Mouse (Mus musculus): ENCODE data around the gene Ormdl2.

Ormdl2 gene

GRCm38 (mm10) chr10:128805092-128806000, 16.1 kb downstream of the Ormdl2 start:
- in situ Hi-C loops (cut with MboI; ENCODE audit: low pct_unique_long_range_greater_than_20kb in 1 of 2, low sequenced_read_pairs in 2 of 2, unreplicated experiment in 1 of 2), result no loop called here

GRCm38 (mm10) chr10:128804271-128805091, 17.0 kb downstream of the Ormdl2 start, which contains the start of gene Tmem198b:
Gene Tmem198b (minus strand): TSS chr10:128804370.
- in situ Hi-C loops (cut with MboI; ENCODE audit: low pct_unique_long_range_greater_than_20kb in 1 of 2, low sequenced_read_pairs in 2 of 2, unreplicated experiment in 1 of 2), result no loop called here

GRCm38 (mm10) chr10:128803771-128804270, 17.6 kb downstream of the Ormdl2 start, which contains the start of gene Dnajc14:
Gene Dnajc14 (plus strand): TSS chr10:128804062.
- in situ Hi-C loops (cut with MboI; ENCODE audit: low pct_unique_long_range_greater_than_20kb in 1 of 2, low sequenced_read_pairs in 2 of 2, unreplicated experiment in 1 of 2), result no loop called here

- in situ Hi-C loops (cut with MboI; ENCODE audit: low pct_unique_long_range_greater_than_20kb in 1 of 2, low sequenced_read_pairs in 2 of 2, unreplicated experiment in 1 of 2), result no loop called here
Observed at GRCm38 (mm10) chr10:128803361-128803760, 18.1 kb downstream of the Ormdl2 start.

GRCm38 (mm10) chr10:128802956-128803355, 18.5 kb downstream of the Ormdl2 start:
- in situ Hi-C loops (cut with MboI; ENCODE audit: low pct_unique_long_range_greater_than_20kb in 1 of 2, low sequenced_read_pairs in 2 of 2, unreplicated experiment in 1 of 2), result no loop called here

- in situ Hi-C loops (cut with MboI; ENCODE audit: low pct_unique_long_range_greater_than_20kb in 1 of 2, low sequenced_read_pairs in 2 of 2, unreplicated experiment in 1 of 2), result no loop called here
Observed at GRCm38 (mm10) chr10:128801981-128802495, 19.4 kb downstream of the Ormdl2 start.

- in situ Hi-C loops (cut with MboI; ENCODE audit: low pct_unique_long_range_greater_than_20kb in 1 of 2, low sequenced_read_pairs in 2 of 2, unreplicated experiment in 1 of 2), result no loop called here
Observed at GRCm38 (mm10) chr10:128798676-128799075, 22.8 kb downstream of the Ormdl2 start.

- in situ Hi-C loops (cut with MboI; ENCODE audit: low pct_unique_long_range_greater_than_20kb in 1 of 2, low sequenced_read_pairs in 2 of 2, unreplicated experiment in 1 of 2), result no loop called here
Observed at GRCm38 (mm10) chr10:128795581-128795980, 25.9 kb downstream of the Ormdl2 start.

- in situ Hi-C loops (cut with MboI; ENCODE audit: low pct_unique_long_range_greater_than_20kb in 1 of 2, low sequenced_read_pairs in 2 of 2, unreplicated experiment in 1 of 2), result no loop called here
Observed at GRCm38 (mm10) chr10:128794391-128794790, 27.1 kb downstream of the Ormdl2 start.

- in situ Hi-C loops (cut with MboI; ENCODE audit: low pct_unique_long_range_greater_than_20kb in 1 of 2, low sequenced_read_pairs in 2 of 2, unreplicated experiment in 1 of 2), result no loop called here
Observed at GRCm38 (mm10) chr10:128793258-128793657, 28.2 kb downstream of the Ormdl2 start.

- in situ Hi-C loops (cut with MboI; ENCODE audit: low pct_unique_long_range_greater_than_20kb in 1 of 2, low sequenced_read_pairs in 2 of 2, unreplicated experiment in 1 of 2), result no loop called here
Observed at GRCm38 (mm10) chr10:128792041-128792440, 29.4 kb downstream of the Ormdl2 start.

GRCm38 (mm10) chr10:128790398-128791124, 30.9 kb downstream of the Ormdl2 start, which contains the start of gene Mmp19:
Gene Mmp19 (plus strand): TSS chr10:128790910.
- in situ Hi-C loops (cut with MboI; ENCODE audit: low pct_unique_long_range_greater_than_20kb in 1 of 2, low sequenced_read_pairs in 2 of 2, unreplicated experiment in 1 of 2), result no loop called here

- in situ Hi-C loops (cut with MboI; ENCODE audit: low pct_unique_long_range_greater_than_20kb in 1 of 2, low sequenced_read_pairs in 2 of 2, unreplicated experiment in 1 of 2), result no loop called here
Observed at GRCm38 (mm10) chr10:128780200-128780599, 41.2 kb downstream of the Ormdl2 start.

GRCm38 (mm10) chr10:128779011-128779795, 42.2 kb downstream of the Ormdl2 start:
- in situ Hi-C loops (cut with MboI; ENCODE audit: low pct_unique_long_range_greater_than_20kb in 1 of 2, low sequenced_read_pairs in 2 of 2, unreplicated experiment in 1 of 2), result no loop called here

GRCm38 (mm10) chr10:128778441-128778840, 43.0 kb downstream of the Ormdl2 start:
- in situ Hi-C loops (cut with MboI; ENCODE audit: low pct_unique_long_range_greater_than_20kb in 1 of 2, low sequenced_read_pairs in 2 of 2, unreplicated experiment in 1 of 2), result no loop called here

- in situ Hi-C loops (cut with MboI; ENCODE audit: low pct_unique_long_range_greater_than_20kb in 1 of 2, low sequenced_read_pairs in 2 of 2, unreplicated experiment in 1 of 2), result no loop called here
Observed at GRCm38 (mm10) chr10:128773685-128774084, 47.8 kb downstream of the Ormdl2 start.

- in situ Hi-C loops (cut with MboI; ENCODE audit: low pct_unique_long_range_greater_than_20kb in 1 of 2, low sequenced_read_pairs in 2 of 2, unreplicated experiment in 1 of 2), result no loop called here
Observed at GRCm38 (mm10) chr10:128772895-128773294, 48.5 kb downstream of the Ormdl2 start.

Data from mouse embryonic stem cell (cell line).